Mouse (Mus musculus): Measurements from ENCODE around the gene Gosr2. TPM values are rescaled to one million over a fixed set of nuclear protein-coding genes. Genes with fewer than 3 reads are reported as not detected.

Gosr2 gene
- polyA plus RNA-seq (2012; rRNA removed), result 62.0 and 76.2 TPM in 2 replicates

- peak; percentile 88 for DNase-seq (ENCODE audit: low spot score)
Observed at GRCm38 (mm10) chr11:103697565-103698176, at the start of gene Gosr2. TSS of gene Gosr2 (minus strand) at chr11:103697898.

GRCm38 (mm10) chr11:103735046-103735781 is 37.5 kb upstream of the Gosr2 start:
- DNase-seq (ENCODE audit: low spot score), result no peak

- DNase-seq (ENCODE audit: low spot score), result no peak
Observed at GRCm38 (mm10) chr11:103734411-103735045, 36.8 kb upstream of the Gosr2 start.

GRCm38 (mm10) chr11:103733961-103734360 is 36.3 kb upstream of the Gosr2 start:
- DNase-seq (ENCODE audit: low spot score), result no peak

- no peak for DNase-seq (ENCODE audit: low spot score)
Observed at GRCm38 (mm10) chr11:103733069-103733468, 35.4 kb upstream of the Gosr2 start.

- no peak for DNase-seq (ENCODE audit: low spot score)
Observed at GRCm38 (mm10) chr11:103732306-103732705, 34.6 kb upstream of the Gosr2 start.

GRCm38 (mm10) chr11:103731594-103731993 is 33.9 kb upstream of the Gosr2 start:
- no peak for DNase-seq (ENCODE audit: low spot score)

GRCm38 (mm10) chr11:103729282-103729985 is 31.7 kb upstream of the Gosr2 start:
- no peak for DNase-seq (ENCODE audit: low spot score)

GRCm38 (mm10) chr11:103724331-103724771 is 26.7 kb upstream of the Gosr2 start:
- no peak for DNase-seq (ENCODE audit: low spot score)

GRCm38 (mm10) chr11:103722040-103722481 is 24.4 kb upstream of the Gosr2 start:
- no peak for DNase-seq (ENCODE audit: low spot score)

GRCm38 (mm10) chr11:103721468-103722039 is 23.9 kb upstream of the Gosr2 start:
- no peak for DNase-seq (ENCODE audit: low spot score)

- DNase-seq (ENCODE audit: low spot score), result no peak
Observed at GRCm38 (mm10) chr11:103719436-103719835, 21.7 kb upstream of the Gosr2 start.

- no peak for DNase-seq (ENCODE audit: low spot score)
Observed at GRCm38 (mm10) chr11:103716971-103717370, 19.3 kb upstream of the Gosr2 start.

GRCm38 (mm10) chr11:103714074-103714473 is 16.4 kb upstream of the Gosr2 start:
- no peak for DNase-seq (ENCODE audit: low spot score)

- DNase-seq (ENCODE audit: low spot score), result no peak
Observed at GRCm38 (mm10) chr11:103711851-103712587, 14.3 kb upstream of the Gosr2 start.

GRCm38 (mm10) chr11:103709982-103710381 is 12.3 kb upstream of the Gosr2 start:
- no peak for DNase-seq (ENCODE audit: low spot score)

GRCm38 (mm10) chr11:103707005-103707404 is 9.3 kb upstream of the Gosr2 start:
- DNase-seq (ENCODE audit: low spot score), result no peak

GRCm38 (mm10) chr11:103698226-103698625 is 528 bp upstream of the Gosr2 start:
- DNase-seq (ENCODE audit: low spot score), result no peak

- DNase-seq (ENCODE audit: low spot score), result no peak
Observed at GRCm38 (mm10) chr11:103696851-103697564, 690 bp downstream of the Gosr2 start.

GRCm38 (mm10) chr11:103693241-103693640 is 4.5 kb downstream of the Gosr2 start:
- DNase-seq (ENCODE audit: low spot score), result no peak
